Mouse (Mus musculus) adrenal gland, adult (tissue): ENCODE data around the gene Myog.
"Not testable (repeated sequence)": the region's sequence is repeated elsewhere in the genome, so short reads cannot be mapped to it uniquely, and the experiment has no call there.

ENCODE experiments used
- DNase-seq, 2 experiments: peaks; one replicate each; pipeline ENCODE4 v3.0.0; 2022 to 2023; ENCODE audit warnings: low spot score in 1 of 2; ENCODE audit not compliant: inconsistent age in 2 of 2

Gene Myog

GRCm38 (mm10) chr1:134289598-134290099 is at the start of gene Myog:
Gene Myog, plus strand, starts transcription at chr1:134289989.
- DNase-seq: no peak

GRCm38 (mm10) chr1:134240701-134241100 is 49.1 kb upstream of the Myog start:
- no peak for DNase-seq

GRCm38 (mm10) chr1:134241298-134241697 is 48.5 kb upstream of the Myog start:
- DNase-seq: no peak

GRCm38 (mm10) chr1:134242286-134242685 is 47.5 kb upstream of the Myog start:
- peak in 1 of 2 experiments; percentile 34 for DNase-seq

GRCm38 (mm10) chr1:134243505-134243904 is 46.3 kb upstream of the Myog start:
- DNase-seq: no peak

GRCm38 (mm10) chr1:134243948-134244914 is 45.6 kb upstream of the Myog start:
- DNase-seq: peak; percentile 93 to 98

- DNase-seq: peak in 1 of 2 experiments; percentile 29
Observed at GRCm38 (mm10) chr1:134245004-134245717, 44.6 kb upstream of the Myog start.

GRCm38 (mm10) chr1:134246590-134246989 is 43.2 kb upstream of the Myog start:
- no peak for DNase-seq

GRCm38 (mm10) chr1:134249681-134250080 is 40.1 kb upstream of the Myog start:
- not testable (repeated sequence) for DNase-seq

GRCm38 (mm10) chr1:134264341-134264740 is 25.4 kb upstream of the Myog start:
- no peak for DNase-seq

- no peak for DNase-seq
Observed at GRCm38 (mm10) chr1:134265797-134266196, 24.0 kb upstream of the Myog start.

GRCm38 (mm10) chr1:134270026-134270425 is 19.8 kb upstream of the Myog start:
- DNase-seq: no peak

GRCm38 (mm10) chr1:134272754-134273250 is 17.0 kb upstream of the Myog start:
- peak in 1 of 2 experiments; percentile 50 for DNase-seq

- no peak for DNase-seq
Observed at GRCm38 (mm10) chr1:134273493-134274395, 16.0 kb upstream of the Myog start.

- DNase-seq: no peak
Observed at GRCm38 (mm10) chr1:134274483-134274920, 15.3 kb upstream of the Myog start.

- DNase-seq: peak in 1 of 2 experiments; percentile 71
Observed at GRCm38 (mm10) chr1:134275616-134276464, 13.9 kb upstream of the Myog start.

GRCm38 (mm10) chr1:134276823-134277222 is 13.0 kb upstream of the Myog start:
- DNase-seq: no peak

GRCm38 (mm10) chr1:134280174-134280573 is 9.6 kb upstream of the Myog start:
- no peak for DNase-seq

GRCm38 (mm10) chr1:134281563-134281962 is 8.2 kb upstream of the Myog start:
- no peak for DNase-seq
